Mouse (Mus musculus) limb, embryonic 11.5 days (tissue): ENCODE measurements around the gene Med16. TPM values are rescaled to one million over a fixed set of nuclear protein-coding genes. Genes with fewer than 3 reads are reported as not detected.
"Not testable (repeated sequence)": the region's sequence is repeated elsewhere in the genome, so short reads cannot be mapped to it uniquely, and the experiment has no call there.

ENCODE experiments used
- ATAC-seq: fragments of 200-750 bp; cut with Nextera tagmentation; 2 replicates; pipeline ENCODE4 v1.8.0; 2017; ENCODE audit warnings: low read depth; ENCODE audit not compliant: insufficient number of reproducible peaks, low FRiP score, low TSS enrichment
- DNase-seq: peaks from one replicate; pipeline ENCODE4 v3.0.0-alpha.2; 2015; ENCODE audit warnings: low spot score
- H3K27ac ChIP-seq: fragments of 300-500 bp; sonication (generic); replicated peaks from 2 replicates; pipeline ENCODE4 v1.5.1; 2014; ENCODE audit warnings: low read depth, mild to moderate bottlenecking, low read length
- H3K27me3 ChIP-seq: fragments of 300-500 bp; sonication (generic); 2 replicates; pipeline ENCODE4 v1.6.1; 2014; ENCODE audit warnings: mild to moderate bottlenecking, low read length, mixed read lengths; ENCODE audit not compliant: control insufficient read depth, insufficient read depth
- H3K36me3 ChIP-seq: fragments of 300-500 bp; sonication (generic); 2 replicates; pipeline ENCODE4 v1.6.1; 2014; ENCODE audit warnings: mild to moderate bottlenecking, low read length, moderate library complexity, mixed read lengths; ENCODE audit not compliant: control insufficient read depth, insufficient read depth
- H3K4me1 ChIP-seq: fragments of 300-500 bp; sonication (generic); 2 replicates; pipeline ENCODE4 v1.6.1; 2014; ENCODE audit warnings: low read length, mixed read lengths; ENCODE audit not compliant: control insufficient read depth, insufficient read depth
- H3K4me2 ChIP-seq: fragments of 300-500 bp; sonication (generic); 2 replicates; pipeline ENCODE4 v1.6.1; 2014; ENCODE audit warnings: low read depth, mild to moderate bottlenecking, moderate library complexity; ENCODE audit not compliant: severe bottlenecking
- H3K4me3 ChIP-seq: fragments of 300-500 bp; sonication (generic); 2 replicates; pipeline ENCODE4 v1.5.1; 2014; ENCODE audit warnings: low read depth, low read length
- H3K9ac ChIP-seq: fragments of 300-500 bp; sonication (generic); 2 replicates; pipeline ENCODE4 v1.6.1; 2014; ENCODE audit warnings: mild to moderate bottlenecking, low read length
- H3K9me3 ChIP-seq: fragments of 300-500 bp; sonication (generic); 2 replicates; pipeline ENCODE4 v1.6.1; 2016; ENCODE audit warnings: low read length; ENCODE audit not compliant: control insufficient read depth
- WGBS: fragments of 180-500 bp; shearing (Covaris S2); extraction: QIAGEN DNeasy Blood & Tissue Kit; methylation state at CpG from one replicate; pipeline ENCODE4 v1.1.7; 2014; 5-methylcytosine and 5-hydroxymethylcytosine counted together
- polyA plus RNA-seq: library from polyadenylated mRNA; unstranded; fragments of >200 nt; fragmentation: Nextera tagmentation; extraction: Ambion mirVana; gene quantifications from 2 replicates; pipeline ENCODE4 v1.2.1, GENCODE M21; 2014

Med16 gene
- polyA plus RNA-seq, 1 experiment from 2014 or later: 43.1 TPM

- 43% methylated on average over 2 of the region's 2 CpGs for WGBS
- Histone ChIP-seq H3K4me3 (no peak overlapping the region), H3K4me2 (no peak overlapping the region), H3K9me3 (no peaks in the 10 kb centered on the region; the same call in 1 of the 2 replicates), H3K36me3 (peaks cover 20% of the 10 kb centered on the region; the same call in 1 of the 2 replicates), H3K4me1 (0 out of 2 replicates have a peak, but pooled peaks cover 2% of the 10 kb centered on the region), H3K9ac (no peak overlapping the region), H3K27me3 (no peaks in the 10 kb centered on the region), H3K27ac (no peak overlapping the region)
- no peak for DNase-seq
- no peak for ATAC-seq
Observed at GRCm38 (mm10) chr10:79900951-79901410, 7.7 kb downstream of the Med16 start.

GRCm38 (mm10) chr10:79897316-79898245, 11.1 kb downstream of the Med16 start:
- ATAC-seq (no peak), DNase-seq (no peak)
- no peaks in the 10 kb centered on the region for H3K9me3 ChIP-seq
- H3K4me2 ChIP-seq: no peak overlapping the region; the same call in 1 of the 2 replicates
- H3K36me3 ChIP-seq: peaks cover 14% of the 10 kb centered on the region; the same call in 1 of the 2 replicates
- H3K27ac ChIP-seq: no peak overlapping the region
- H3K27me3 ChIP-seq: no peaks in the 10 kb centered on the region
- H3K9ac ChIP-seq: no peak overlapping the region
- H3K4me3 ChIP-seq: no peak overlapping the region
- 0 out of 2 replicates have a peak, but pooled peaks cover 2% of the 10 kb centered on the region for H3K4me1 ChIP-seq
- WGBS: 50% methylated on average over 20 of the region's 20 CpGs

- H3K27me3 ChIP-seq: no peaks in the 10 kb centered on the region
- DNase-seq (no peak), ATAC-seq (no peak)
- H3K4me1 ChIP-seq: 0 out of 2 replicates have a peak, but pooled peaks cover 2% of the 10 kb centered on the region
- no peak overlapping the region for H3K27ac ChIP-seq
- no peak overlapping the region for H3K9ac ChIP-seq
- 87% methylated on average over 13 of the region's 13 CpGs for WGBS
- no peaks in the 10 kb centered on the region for H3K9me3 ChIP-seq
- no peak overlapping the region for H3K4me2 ChIP-seq
- no peak overlapping the region for H3K4me3 ChIP-seq
- H3K36me3 ChIP-seq: peaks cover 14% of the 10 kb centered on the region; the same call in 1 of the 2 replicates
Observed at GRCm38 (mm10) chr10:79896814-79897213, 11.9 kb downstream of the Med16 start.

- Histone ChIP-seq H3K9ac (no peak overlapping the region), H3K27me3 (no peaks in the 10 kb centered on the region), H3K9me3 (no peaks in the 10 kb centered on the region), H3K4me1 (0 out of 2 replicates have a peak, but pooled peaks cover 2% of the 10 kb centered on the region), H3K36me3 (peaks cover 14% of the 10 kb centered on the region; the same call in 1 of the 2 replicates), H3K4me3 (no peak overlapping the region), H3K4me2 (no peak overlapping the region), H3K27ac (no peak overlapping the region)
- WGBS: 91% methylated on average over 16 of the region's 16 CpGs
- DNase-seq (no peak), ATAC-seq (no peak)
Observed at GRCm38 (mm10) chr10:79896306-79896705, 12.4 kb downstream of the Med16 start.

- 43% methylated on average over 22 of the region's 22 CpGs for WGBS
- not testable (repeated sequence) for H3K4me3 ChIP-seq, H3K36me3 ChIP-seq, H3K27ac ChIP-seq, H3K27me3 ChIP-seq, H3K4me1 ChIP-seq, H3K9ac ChIP-seq, H3K9me3 ChIP-seq, H3K4me2 ChIP-seq
- 0 out of 2 replicates have a peak, but pooled peaks have one; percentile 36 for ATAC-seq
- peak; percentile 92 for DNase-seq
Observed at GRCm38 (mm10) chr10:79892451-79893118, 16.1 kb downstream of the Med16 start.

GRCm38 (mm10) chr10:79890670-79891069, 18.1 kb downstream of the Med16 start, which contains the start of gene Cfd:
Gene Cfd (plus strand): TSS chr10:79890853.
- no peak for ATAC-seq
- Histone ChIP-seq H3K4me2 (no peak within 1 kb of the TSS), H3K9me3 (no peaks in the 10 kb centered on the region), H3K27me3 (no peaks in the 10 kb centered on the region), H3K4me3 (no peak within 1 kb of the TSS), H3K27ac (no peak within 1 kb of the TSS), H3K4me1 (no peaks in the 10 kb centered on the region), H3K9ac (no peak within 1 kb of the TSS), H3K36me3 (0 out of 2 replicates have a peak, but pooled peaks cover 4% of the 10 kb centered on the region)
- 36% methylated on average over 5 of the region's 5 CpGs for WGBS
- no peak for DNase-seq

GRCm38 (mm10) chr10:79889386-79889785, 19.3 kb downstream of the Med16 start:
- H3K4me3 ChIP-seq: no peak overlapping the region
- DNase-seq: no peak
- H3K9me3 ChIP-seq: no peaks in the 10 kb centered on the region
- 89% methylated on average over 2 of the region's 2 CpGs for WGBS
- H3K27ac ChIP-seq: no peak overlapping the region
- H3K36me3 ChIP-seq: no peaks in the 10 kb centered on the region
- ATAC-seq: no peak
- no peaks in the 10 kb centered on the region for H3K4me1 ChIP-seq
- no peak overlapping the region for H3K9ac ChIP-seq
- H3K27me3 ChIP-seq: no peaks in the 10 kb centered on the region
- H3K4me2 ChIP-seq: no peak overlapping the region

- H3K9me3 ChIP-seq: no peaks in the 10 kb centered on the region
- peaks cover 11% of the 10 kb centered on the region for H3K4me1 ChIP-seq
- H3K36me3 ChIP-seq: no peaks in the 10 kb centered on the region
- WGBS: 69% methylated on average over 8 of the region's 8 CpGs
- 0 out of 2 replicates have a peak, but pooled peaks cover 2% of the 10 kb centered on the region for H3K27me3 ChIP-seq
- no peak overlapping the region for H3K27ac ChIP-seq
- ATAC-seq (no peak), DNase-seq (no peak)
- no peak overlapping the region for H3K9ac ChIP-seq
- H3K4me3 ChIP-seq: no peak overlapping the region
- H3K4me2 ChIP-seq: no peak overlapping the region; the same call in 1 of the 2 replicates
Observed at GRCm38 (mm10) chr10:79886611-79887010, 22.1 kb downstream of the Med16 start.
